Mouse (Mus musculus) hindbrain, embryonic 11.5 days (tissue): Measurements from ENCODE around the gene Lpcat4. TPM values are rescaled to one million over a fixed set of nuclear protein-coding genes. Genes with fewer than 3 reads are reported as not detected.
A peak's percentile ranks its signal among the peaks of the same experiment; 100 is the strongest.

Experiments
- ATAC-seq: fragments of 200-750 bp; cut with Nextera tagmentation; 2 replicates; pipeline ENCODE4 v1.8.0; 2017; ENCODE audit warnings: mild to moderate bottlenecking, moderate TSS enrichment, moderate library complexity; ENCODE audit not compliant: low FRiP score
- DNase-seq: peaks from one replicate; pipeline ENCODE4 v3.0.0-alpha.2; 2015; ENCODE audit warnings: low spot score
- H3K27ac ChIP-seq: fragments of 300-500 bp; sonication (generic); 2 replicates; pipeline ENCODE4 v1.5.1; 2014; ENCODE audit warnings: mild to moderate bottlenecking, low read depth, low read length
- H3K27me3 ChIP-seq: fragments of 300-500 bp; sonication (generic); 2 replicates; pipeline ENCODE4 v1.6.1; 2014; ENCODE audit warnings: mild to moderate bottlenecking, low read length, moderate library complexity, mixed read lengths; ENCODE audit not compliant: control insufficient read depth, insufficient read depth
- H3K36me3 ChIP-seq: fragments of 300-500 bp; sonication (generic); 2 replicates; pipeline ENCODE4 v1.6.1; 2014; ENCODE audit warnings: mild to moderate bottlenecking, low read length, moderate library complexity, mixed read lengths; ENCODE audit not compliant: control insufficient read depth, insufficient read depth
- H3K4me1 ChIP-seq: fragments of 300-500 bp; sonication (generic); replicated peaks from 2 replicates; pipeline ENCODE4 v1.6.1; 2014; ENCODE audit warnings: low read length, mixed read lengths; ENCODE audit not compliant: control insufficient read depth, insufficient read depth
- H3K4me2 ChIP-seq: fragments of 300-500 bp; sonication (generic); replicated peaks from 2 replicates; pipeline ENCODE4 v1.6.1; 2014; ENCODE audit warnings: mild to moderate bottlenecking, low read depth, low read length
- H3K4me3 ChIP-seq: fragments of 300-500 bp; sonication (generic); 2 replicates; pipeline ENCODE4 v1.5.1; 2014; ENCODE audit warnings: low read depth, low read length
- H3K9ac ChIP-seq: fragments of 300-500 bp; sonication (generic); 2 replicates; pipeline ENCODE4 v1.6.1; 2014; ENCODE audit warnings: low read depth, low read length
- H3K9me3 ChIP-seq: fragments of 300-500 bp; sonication (generic); 2 replicates; pipeline ENCODE4 v1.6.1; 2016; ENCODE audit warnings: low read length; ENCODE audit not compliant: control insufficient read depth
- WGBS: fragments of 180-500 bp; shearing (Covaris S2); extraction: QIAGEN DNeasy Blood & Tissue Kit; methylation state at CpG from one replicate; pipeline ENCODE4 v1.1.7; 2014; 5-methylcytosine and 5-hydroxymethylcytosine counted together
- polyA plus RNA-seq: library from polyadenylated mRNA; unstranded; fragments of >200 nt; fragmentation: Nextera tagmentation; extraction: Ambion mirVana; gene quantifications from 2 replicates; pipeline ENCODE4 v1.2.1, GENCODE M21; 2014

Lpcat4 gene
- polyA plus RNA-seq, 1 experiment from 2014 or later: 10.1 TPM

- no peak overlapping the region for H3K27ac ChIP-seq
- no peaks in the 10 kb centered on the region for H3K36me3 ChIP-seq
- WGBS: 89% methylated on average over 10 of the region's 10 CpGs
- H3K4me2 ChIP-seq: no peak overlapping the region
- DNase-seq (no peak), ATAC-seq (no peak)
- no peak overlapping the region for H3K9ac ChIP-seq
- no peaks in the 10 kb centered on the region for H3K4me1 ChIP-seq
- no peak overlapping the region for H3K4me3 ChIP-seq
- no peaks in the 10 kb centered on the region for H3K9me3 ChIP-seq
- no peaks in the 10 kb centered on the region for H3K27me3 ChIP-seq
Measured at GRCm38 (mm10) chr2:112249780-112250453, 10.6 kb downstream of the Lpcat4 start.

GRCm38 (mm10) chr2:112254675-112255515, 15.6 kb downstream of the Lpcat4 start:
- H3K36me3 ChIP-seq: no peaks in the 10 kb centered on the region
- no peak overlapping the region for H3K4me3 ChIP-seq
- H3K27ac ChIP-seq: no peak overlapping the region
- no peaks in the 10 kb centered on the region for H3K4me1 ChIP-seq
- DNase-seq (no peak), ATAC-seq (no peak)
- H3K9me3 ChIP-seq: no peaks in the 10 kb centered on the region
- no peak overlapping the region for H3K4me2 ChIP-seq
- 77% methylated on average over 7 of the region's 7 CpGs for WGBS
- H3K27me3 ChIP-seq: no peaks in the 10 kb centered on the region
- no peak overlapping the region for H3K9ac ChIP-seq

GRCm38 (mm10) chr2:112259241-112259962, 20.1 kb downstream of the Lpcat4 start, which contains the start of gene Nutm1:
TSS of gene Nutm1 (minus strand) at chr2:112259291.
- no peak within 1 kb of the TSS for H3K4me3 ChIP-seq
- no peak within 1 kb of the TSS for H3K9ac ChIP-seq
- H3K36me3 ChIP-seq: no peaks in the 10 kb centered on the region
- H3K9me3 ChIP-seq: no peaks in the 10 kb centered on the region
- DNase-seq (no peak), ATAC-seq (no peak)
- no peaks in the 10 kb centered on the region for H3K4me1 ChIP-seq
- H3K4me2 ChIP-seq: no peak within 1 kb of the TSS
- H3K27ac ChIP-seq: no peak within 1 kb of the TSS
- 75% methylated on average over 10 of the region's 10 CpGs for WGBS
- H3K27me3 ChIP-seq: no peaks in the 10 kb centered on the region

GRCm38 (mm10) chr2:112261748-112262653, 22.7 kb downstream of the Lpcat4 start, which contains the start of gene Nop10:
TSS of gene Nop10 (plus strand) at chr2:112261926.
- under 1% methylated on average over 36 of the region's 36 CpGs for WGBS
- DNase-seq (peak; percentile 93), ATAC-seq (peak; percentile 55)
- Histone ChIP-seq H3K27me3 (no peaks in the 10 kb centered on the region), H3K36me3 (no peaks in the 10 kb centered on the region), H3K9me3 (no peaks in the 10 kb centered on the region), H3K9ac (peak within 1 kb of the TSS; percentile 57), H3K4me1 (no peaks in the 10 kb centered on the region), H3K27ac (0 out of 2 replicates have a peak within 1 kb of the TSS, but pooled peaks have one; percentile 10), H3K4me3 (peak within 1 kb of the TSS; percentile 56), H3K4me2 (peak within 1 kb of the TSS; percentile 60)

GRCm38 (mm10) chr2:112262779-112263295, 23.6 kb downstream of the Lpcat4 start:
- Histone ChIP-seq H3K4me1 (no peaks in the 10 kb centered on the region), H3K27ac (no peak overlapping the region), H3K4me3 (peak overlapping the region; percentile 56), H3K4me2 (peak overlapping the region; percentile 60), H3K9ac (peak overlapping the region; percentile 57), H3K9me3 (no peaks in the 10 kb centered on the region), H3K27me3 (no peaks in the 10 kb centered on the region), H3K36me3 (no peaks in the 10 kb centered on the region)
- no peak for DNase-seq
- 33% methylated on average over 4 of the region's 4 CpGs for WGBS
- no peak for ATAC-seq

- no peaks in the 10 kb centered on the region for H3K27me3 ChIP-seq
- no peak overlapping the region for H3K9ac ChIP-seq
- no peak for ATAC-seq
- H3K4me2 ChIP-seq: no peak overlapping the region
- no peak overlapping the region for H3K4me3 ChIP-seq
- H3K36me3 ChIP-seq: no peaks in the 10 kb centered on the region
- H3K9me3 ChIP-seq: no peaks in the 10 kb centered on the region
- H3K4me1 ChIP-seq: no peaks in the 10 kb centered on the region
- no peak overlapping the region for H3K27ac ChIP-seq
- DNase-seq: no peak
- 78% methylated on average over 4 of the region's 4 CpGs for WGBS
Measured at GRCm38 (mm10) chr2:112264364-112264763, 25.1 kb downstream of the Lpcat4 start.

GRCm38 (mm10) chr2:112265448-112266241, 26.4 kb downstream of the Lpcat4 start, which contains the start of gene Slc12a6:
TSS of gene Slc12a6 (plus strand) at chr2:112265825.
- DNase-seq (peak; percentile 92), ATAC-seq (peak; percentile 95)
- Histone ChIP-seq H3K36me3 (no peaks in the 10 kb centered on the region), H3K27me3 (no peaks in the 10 kb centered on the region), H3K9ac (peak within 1 kb of the TSS; percentile 78), H3K4me3 (peak within 1 kb of the TSS; percentile 71), H3K4me2 (peak within 1 kb of the TSS; percentile 86), H3K27ac (peak within 1 kb of the TSS; percentile 92), H3K4me1 (no peaks in the 10 kb centered on the region), H3K9me3 (no peaks in the 10 kb centered on the region)
- WGBS: under 1% methylated on average over 79 of the region's 85 CpGs
